15 mouse cellular contexts compared by ENCODE assay signal in the genomic region with DNA sequence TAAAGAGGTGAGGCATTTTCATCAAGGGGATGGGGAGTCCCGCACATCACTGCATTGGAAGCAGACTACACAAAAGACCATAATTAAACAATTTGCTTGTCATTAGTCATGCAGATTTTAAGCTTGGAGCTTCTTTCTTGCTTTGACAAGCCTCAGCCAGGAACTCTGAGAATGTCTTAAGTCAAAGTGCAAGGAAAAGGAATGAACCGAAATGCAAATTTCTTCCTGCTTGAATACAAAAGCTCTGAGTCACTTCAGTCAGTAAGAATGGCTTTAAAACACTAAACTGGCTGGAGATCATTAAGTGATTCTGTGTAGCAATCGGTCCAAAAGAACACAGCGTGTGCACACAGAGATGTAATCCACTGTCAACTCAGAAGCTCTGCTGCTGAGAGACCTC. TPM values are rescaled to one million over a fixed set of nuclear protein-coding genes. Genes with fewer than 3 reads are reported as not detected.
DNase-seq lines count a peak whose midpoint lies in the region; ATAC-seq and TF ChIP-seq lines count a peak whose summit lies in the region.
"Had no signal": no experiment of that assay in that cellular context is flagged by ENCODE, and none has a peak within 500 bp of the region (broad histone marks: within the 10 kb centered on the region; RNA-seq: fewer than 3 reads in every experiment).

No protein-coding gene starts in this region.

- no peak overlapping the region for H3K9ac ChIP-seq in kidney, embryonic 15.5 days
- H3K9ac ChIP-seq in midbrain, embryonic 13.5 days (replicated peaks) = no peak overlapping the region
- H3K9ac ChIP-seq: limb, embryonic 13.5 days had no signal

- TF ChIP-seq POLR2A in embryonic fibroblast, embryonic 13.5 days (IDR thresholded peaks at IDR 0.05; ENCODE audit: low read depth, low read length) = no peak

- DNase-seq in kidney, adult 9 months = peak; percentile 19
- DNase-seq in Muller cell, postnatal 12 days (ENCODE audit: inconsistent ontology term) = peak; percentile 88
- DNase-seq in adrenal gland, adult 2 months = no peak
- no peak for DNase-seq in frontal cortex, adult 2 months (ENCODE audit: extremely low spot score in 1 of 2, low spot score in 1 of 2)
- DNase-seq: gastrocnemius, adult 2 months; lung, postnatal 14 days; retina, postnatal 1 day had no signal

- H3K9me3 ChIP-seq in kidney, embryonic 15.5 days (replicated peaks) = no peaks in the 10 kb centered on the region
- no peaks in the 10 kb centered on the region for H3K9me3 ChIP-seq in midbrain, embryonic 13.5 days
- H3K9me3 ChIP-seq: limb, embryonic 13.5 days had no signal

- no peaks in the 10 kb centered on the region for H3K27me3 ChIP-seq in kidney, embryonic 15.5 days
- no peaks in the 10 kb centered on the region for H3K27me3 ChIP-seq in midbrain, embryonic 13.5 days
- H3K27me3 ChIP-seq: limb, embryonic 13.5 days had no signal

- no peak overlapping the region for H3K4me2 ChIP-seq in kidney, embryonic 15.5 days
- H3K4me2 ChIP-seq in midbrain, embryonic 13.5 days (replicated peaks) = peak overlapping the region; percentile 5
- H3K4me2 ChIP-seq: limb, embryonic 13.5 days had no signal

- H3K4me3 ChIP-seq in kidney, embryonic 15.5 days (replicated peaks) = no peak overlapping the region
- H3K4me3 ChIP-seq in embryonic fibroblast, embryonic 13.5 days (ENCODE audit: insufficient read depth, low read length) = no peak overlapping the region
- no peak overlapping the region for H3K4me3 ChIP-seq in midbrain, embryonic 13.5 days (replicated peaks)
- H3K4me3 ChIP-seq: gastrocnemius, adult 2 months; limb, embryonic 13.5 days had no signal

- peaks cover 18% of the 10 kb centered on the region for H3K4me1 ChIP-seq in kidney, embryonic 15.5 days
- H3K4me1 ChIP-seq in embryonic fibroblast, embryonic 13.5 days (ENCODE audit: control insufficient read depth, insufficient read depth, low read length) = peaks cover 14% of the 10 kb centered on the region
- H3K4me1 ChIP-seq in midbrain, embryonic 13.5 days (replicated peaks) = peaks cover 27% of the 10 kb centered on the region

- no peaks in the 10 kb centered on the region for H3K36me3 ChIP-seq in kidney, embryonic 15.5 days
- no peaks in the 10 kb centered on the region for H3K36me3 ChIP-seq in midbrain, embryonic 13.5 days
- H3K36me3 ChIP-seq: limb, embryonic 13.5 days had no signal

- TF ChIP-seq CTCF in embryonic fibroblast, embryonic 13.5 days (IDR thresholded peaks at IDR 0.05; ENCODE audit: borderline replicate concordance, insufficient read depth, low read length) = no peak

- WGBS in kidney, embryonic 15.5 days = 16% methylated on average over 4 of the region's 4 CpGs
- 5% methylated on average over 4 of the region's 4 CpGs for WGBS in midbrain, embryonic 13.5 days

- ATAC-seq in kidney, embryonic 15.5 days (replicated peaks; ENCODE audit: low FRiP score) = no peak
- no peak for ATAC-seq in midbrain, embryonic 13.5 days
- no peak for ATAC-seq in inflammation-experienced regulatory T-cells, adult 6 months
- ATAC-seq: activated CD4-positive, CD25-positive, alpha-beta regulatory T cell, adult 4 months; CD4-positive, CD25-positive, alpha-beta regulatory T cell, adult 4 months; intestine, embryonic 16.5 days had no signal

- no peak overlapping the region for H3K27ac ChIP-seq in kidney, embryonic 15.5 days
- peak overlapping the region; percentile 77 for H3K27ac ChIP-seq in embryonic fibroblast, embryonic 13.5 days (ENCODE audit: insufficient read depth, low read length)
- no peak overlapping the region for H3K27ac ChIP-seq in midbrain, embryonic 13.5 days
- H3K27ac ChIP-seq: gastrocnemius, adult 2 months; limb, embryonic 13.5 days had no signal

RNA-seq across cellular contexts. Expression of gene Pde1a, which starts 2.6 kb away (rescaled TPM):
- 20.3 and 20.9 TPM in 2 replicates for polyA plus RNA-seq in kidney, embryonic 15.5 days (2015; fragmentation: Nextera tagmentation; extraction: Ambion mirVana)
- polyA plus RNA-seq in embryonic fibroblast, embryonic 13.5 days (2011; ENCODE audit: insufficient read length, low read depth, missing spikeins) = 18.6 and 19.9 TPM in 2 replicates
- polyA plus RNA-seq in midbrain, embryonic 13.5 days (2015; fragmentation: Nextera tagmentation; extraction: Ambion mirVana) = 2.8 and 4.3 TPM in 2 replicates
- not detected for polyA plus RNA-seq in inflammation-experienced regulatory T-cells, adult 6 months (2017; shearing (Covaris generic))
- total RNA-seq in adrenal gland, adult 2 months (2021) = 10 to 100 TPM; 10.3 to 18.8 TPM
- 2.3 and 2.6 TPM in 2 replicates for polyA plus RNA-seq in adrenal gland, adult 2 months (2012; rRNA removed)
- 62.9 and 86.1 TPM in 2 replicates for polyA plus RNA-seq in frontal cortex, adult 2 months (2012; rRNA removed)
- polyA plus RNA-seq: activated CD4-positive, CD25-positive, alpha-beta regulatory T cell, adult 4 months; CD4-positive, CD25-positive, alpha-beta regulatory T cell, adult 4 months had no signal

Comparison
In these comparisons a context has a peak if more than half of its experiments do, and no peak if none do; other contexts are left out.
1. DNase-seq: peak in kidney, adult 9 months (single experiment) and Muller cell, postnatal 12 days (single experiment); none in adrenal gland, adult 2 months (single experiment) and frontal cortex, adult 2 months (0 of 2).